Mouse (Mus musculus): ENCODE data around the gene Magi1.

- no peak for TF ChIP-seq CTCF (IDR thresholded peaks at IDR 0.05; ENCODE audit: low read depth)
- TF ChIP-seq EP300 (IDR thresholded peaks at IDR 0.05; ENCODE audit: low read depth): no peak
Observed at GRCm38 (mm10) chr6:94238643-94239042, 45.1 kb downstream of the Magi1 start.
